Mouse (Mus musculus) sigmoid colon, adult 10 weeks (tissue): Measurements from ENCODE around the gene Hmgb2. TPM values are rescaled to one million over a fixed set of nuclear protein-coding genes. Genes with fewer than 3 reads are reported as not detected.

ENCODE experiments used
- polyA plus RNA-seq: library from polyadenylated mRNA; stranded (reverse); fragments of 350-450 nt; fragmentation: Illumina TruSeq; extraction: RNeasy Lipid Tissue Mini Kit (QIAGEN cat#74804); gene quantifications from one replicate; pipeline ENCODE4 v1.2.3, GENCODE M21; 2014; ENCODE audit warnings: low read depth, low replicate concordance

Hmgb2 gene
- 87.3 TPM for polyA plus RNA-seq

DNA sequence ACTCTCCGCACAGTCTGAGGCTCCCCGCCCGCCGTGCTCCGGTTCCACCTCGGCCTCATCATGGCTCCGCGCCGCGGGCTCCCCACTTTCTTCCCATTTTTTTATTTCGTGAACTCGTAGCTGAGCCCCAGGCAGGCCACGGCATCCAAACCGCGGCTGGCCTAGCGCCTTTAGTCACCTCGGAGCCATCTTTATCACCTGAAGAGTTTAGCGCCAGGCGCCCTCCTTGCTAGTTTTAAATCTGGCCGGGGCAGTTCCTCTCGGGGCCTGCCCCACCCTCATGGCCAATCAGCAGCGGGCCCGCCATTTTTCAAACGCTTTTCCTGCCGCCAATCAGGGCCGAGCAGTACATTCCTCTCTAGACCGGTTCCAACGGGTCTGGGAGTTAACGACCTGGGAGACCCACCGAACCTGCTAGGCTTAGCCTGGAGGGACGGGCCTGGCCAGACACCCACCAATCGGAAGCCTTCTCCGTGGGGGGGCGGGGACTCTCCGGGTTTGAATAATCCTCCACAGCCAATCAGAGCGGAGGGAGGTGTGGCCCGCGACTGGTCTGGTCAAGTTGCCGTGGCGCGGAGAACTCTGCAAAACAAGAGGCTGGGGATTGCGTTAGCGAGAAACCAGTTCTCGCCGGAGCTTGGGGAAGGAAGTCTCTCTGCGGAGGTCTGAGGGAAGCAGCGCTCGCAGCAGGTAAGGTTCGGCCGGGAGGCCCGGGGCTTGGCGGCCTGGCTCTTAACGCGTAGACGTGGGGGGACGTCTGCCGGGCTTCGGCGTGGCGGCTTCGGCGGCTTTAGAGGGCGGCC lies at the start of gene Hmgb2:
Gene Hmgb2 (plus strand): TSS at position 592 of the 803 bp plus-strand sequence.

DNA sequence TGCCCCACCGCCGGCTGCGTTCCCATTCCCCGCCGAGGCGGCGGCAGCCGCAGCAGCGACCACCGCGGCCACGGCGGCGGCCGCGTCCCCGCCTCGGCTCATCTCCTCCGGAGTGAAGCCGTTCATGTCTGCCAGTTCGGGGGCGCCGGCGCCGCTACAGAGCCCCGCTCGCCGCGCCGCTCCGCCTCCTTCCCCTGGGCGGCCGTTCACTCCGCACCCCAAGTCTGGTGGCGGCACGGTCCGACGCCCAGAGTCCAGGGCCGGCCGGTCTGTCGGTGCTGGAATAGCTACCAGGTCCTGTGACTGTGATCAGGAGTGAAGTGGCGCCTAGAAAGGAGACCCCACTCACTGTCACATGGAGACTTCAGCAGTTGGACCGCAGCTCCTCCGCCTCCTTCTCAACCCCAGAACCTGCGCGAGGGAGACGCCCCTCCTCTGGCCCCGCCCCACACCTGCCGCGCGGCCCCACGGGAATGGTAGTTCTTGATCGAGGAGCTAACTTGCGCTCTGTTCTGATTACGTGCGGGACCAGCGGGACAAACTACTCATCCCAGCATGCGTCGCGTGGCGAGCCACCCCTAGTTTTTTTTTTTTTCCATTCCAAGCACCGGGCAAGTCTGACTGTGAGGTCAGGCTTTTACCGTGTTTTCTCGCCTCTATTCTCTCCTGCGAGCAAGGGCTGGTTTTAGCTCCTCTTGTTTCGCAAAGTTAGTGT lies 24.1 kb upstream of the Hmgb2 start, which contains the start of gene Sap30:
Gene Sap30 (minus strand): TSS at position 420 of the 715 bp plus-strand sequence.

Other genes with a start within 250 kb of the Hmgb2 start
- 5.6 TPM for gene Hand2, start 190.9 kb upstream of the Hmgb2 start, polyA plus RNA-seq
- gene Scrg1, start 56.0 kb upstream of the Hmgb2 start, polyA plus RNA-seq, result not detected
- 18.2 TPM for gene Sap30, start 24.0 kb upstream of the Hmgb2 start, polyA plus RNA-seq
- gene Galnt7, start 141.1 kb downstream of the Hmgb2 start, polyA plus RNA-seq, result 410 TPM